Mouse (Mus musculus) intestine, embryonic 15.5 days (tissue): ENCODE results near the gene Map3k21. TPM values are rescaled to one million over a fixed set of nuclear protein-coding genes. Genes with fewer than 3 reads are reported as not detected.

Experiments used
- ATAC-seq: fragments of 200-750 bp; cut with Nextera tagmentation; 2 replicates; pipeline ENCODE4 v1.8.0; 2017; ENCODE audit warnings: moderate TSS enrichment, moderate library complexity
- H3K27ac ChIP-seq: fragments of 300-500 bp; sonication (generic); 2 replicates; pipeline ENCODE4 v1.5.1; 2015; ENCODE audit warnings: mild to moderate bottlenecking, inconsistent platforms
- H3K27me3 ChIP-seq: fragments of 300-500 bp; sonication (generic); replicated peaks from 2 replicates; pipeline ENCODE4 v1.6.1; 2015; ENCODE audit warnings: inconsistent platforms
- H3K36me3 ChIP-seq: fragments of 300-500 bp; sonication (generic); 2 replicates; pipeline ENCODE4 v1.6.1; 2015; ENCODE audit warnings: inconsistent platforms
- H3K4me1 ChIP-seq: fragments of 300-500 bp; sonication (generic); replicated peaks from 2 replicates; pipeline ENCODE4 v1.6.1; 2015; ENCODE audit warnings: inconsistent platforms
- H3K4me2 ChIP-seq: fragments of 300-500 bp; sonication (generic); replicated peaks from 2 replicates; pipeline ENCODE4 v1.6.1; 2015; ENCODE audit warnings: mild to moderate bottlenecking, inconsistent platforms
- H3K4me3 ChIP-seq: fragments of 300-500 bp; sonication (generic); replicated peaks from 2 replicates; pipeline ENCODE4 v1.5.1; 2015; ENCODE audit warnings: inconsistent platforms
- H3K9ac ChIP-seq: fragments of 300-500 bp; sonication (generic); 2 replicates; pipeline ENCODE4 v1.6.1; 2015; ENCODE audit warnings: inconsistent platforms
- H3K9me3 ChIP-seq: fragments of 300-500 bp; sonication (generic); 2 replicates; pipeline ENCODE4 v1.6.1; 2016; ENCODE audit warnings: inconsistent platforms
- WGBS: fragments of 180-500 bp; shearing (Covaris S2); methylation state at CpG from one replicate; pipeline ENCODE4 v1.1.7; 2015; 5-methylcytosine and 5-hydroxymethylcytosine counted together
- polyA plus RNA-seq: library from polyadenylated mRNA; unstranded; fragments of >200 nt; fragmentation: Nextera tagmentation; extraction: Ambion mirVana; gene quantifications from 2 replicates; pipeline ENCODE4 v1.2.1, GENCODE M21; 2015

The Map3k21 gene
- polyA plus RNA-seq, 1 experiment from 2014 or later: 4.2 TPM

GRCm38 (mm10) chr8:125986999-125987589, 76.8 kb downstream of the Map3k21 start:
- Histone ChIP-seq H3K9ac (no peak overlapping the region), H3K27ac (no peak overlapping the region), H3K27me3 (no peaks in the 10 kb centered on the region), H3K4me2 (no peak overlapping the region), H3K4me1 (no peaks in the 10 kb centered on the region), H3K36me3 (no peaks in the 10 kb centered on the region), H3K9me3 (no peaks in the 10 kb centered on the region), H3K4me3 (no peak overlapping the region)
- ATAC-seq: no peak
- WGBS: 62% methylated on average over 6 of the region's 6 CpGs

GRCm38 (mm10) chr8:125987996-125988395, 77.7 kb downstream of the Map3k21 start:
- WGBS: 53% methylated on average over 2 of the region's 2 CpGs
- no peak overlapping the region for H3K9ac ChIP-seq
- H3K9me3 ChIP-seq: no peaks in the 10 kb centered on the region
- ATAC-seq: no peak
- H3K4me3 ChIP-seq: no peak overlapping the region
- no peaks in the 10 kb centered on the region; the same call in 1 of the 2 replicates for H3K27me3 ChIP-seq
- no peaks in the 10 kb centered on the region for H3K36me3 ChIP-seq
- H3K27ac ChIP-seq: no peak overlapping the region
- H3K4me2 ChIP-seq: no peak overlapping the region
- H3K4me1 ChIP-seq: no peaks in the 10 kb centered on the region

DNA sequence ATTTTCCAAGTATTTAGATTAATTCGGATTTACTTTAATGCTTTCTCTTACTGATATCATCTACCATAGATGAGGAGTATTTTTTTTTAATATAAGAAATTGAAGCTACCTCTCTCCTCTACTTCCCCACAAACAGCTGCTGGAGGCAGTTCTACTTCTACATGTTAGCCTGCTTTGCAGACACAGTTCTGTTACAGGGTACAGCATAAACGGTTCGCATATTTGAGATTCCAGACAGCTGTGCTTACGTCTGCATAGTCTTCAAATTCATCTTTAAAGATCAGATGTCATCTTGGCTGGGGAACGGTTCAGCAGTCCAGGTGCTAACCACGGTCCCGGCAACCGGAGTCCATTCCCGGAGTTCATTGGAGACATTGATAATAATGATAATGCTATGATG, 83.4 kb downstream of the Map3k21 start:
- no peak overlapping the region for H3K9ac ChIP-seq
- 49% methylated on average over 9 of the region's 9 CpGs for WGBS
- no peak overlapping the region for H3K27ac ChIP-seq
- H3K27me3 ChIP-seq: peaks cover 5% of the 10 kb centered on the region; the same call in 1 of the 2 replicates
- H3K4me2 ChIP-seq: no peak overlapping the region
- no peak overlapping the region for H3K4me3 ChIP-seq
- H3K4me1 ChIP-seq: peaks cover 7% of the 10 kb centered on the region; the same call in 1 of the 2 replicates
- no peaks in the 10 kb centered on the region for H3K9me3 ChIP-seq
- no peaks in the 10 kb centered on the region for H3K36me3 ChIP-seq
- ATAC-seq: no peak

DNA sequence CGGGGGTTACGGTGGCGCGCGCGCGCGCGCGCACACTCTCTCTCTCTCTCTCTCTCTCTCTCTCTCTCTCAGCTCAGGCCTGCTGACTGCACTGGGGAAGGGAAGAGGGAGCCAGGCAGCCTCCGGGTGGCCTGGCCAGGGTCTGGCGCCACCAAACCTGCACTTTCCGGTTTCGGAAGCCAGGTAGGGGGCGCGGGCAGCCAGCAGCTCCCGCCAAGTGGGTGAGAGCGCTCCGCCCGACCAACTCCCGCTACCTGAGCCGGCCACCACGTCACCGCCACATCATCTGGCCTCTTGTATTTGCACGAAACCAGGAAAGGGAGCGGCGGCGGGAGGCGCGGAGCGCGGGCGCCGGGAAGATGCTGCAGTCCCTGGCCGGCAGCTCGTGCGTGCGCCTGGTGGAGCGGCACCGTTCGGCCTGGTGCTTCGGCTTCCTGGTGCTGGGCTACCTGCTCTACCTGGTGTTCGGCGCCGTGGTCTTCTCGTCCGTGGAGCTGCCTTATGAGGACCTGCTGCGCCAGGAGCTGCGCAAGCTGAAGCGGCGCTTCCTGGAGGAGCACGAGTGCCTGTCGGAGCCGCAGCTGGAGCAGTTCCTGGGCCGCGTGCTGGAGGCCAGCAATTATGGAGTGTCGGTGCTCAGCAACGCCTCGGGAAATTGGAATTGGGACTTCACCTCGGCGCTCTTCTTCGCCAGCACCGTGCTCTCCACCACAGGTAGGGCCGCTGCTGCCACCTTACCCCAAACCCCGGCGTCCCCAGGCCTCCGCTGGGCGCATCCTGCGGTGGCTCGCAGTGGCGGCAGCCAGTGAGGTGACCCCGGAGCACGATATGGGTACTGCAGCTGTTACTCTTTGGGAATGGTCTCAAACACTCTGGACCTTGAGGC, 85.1 kb downstream of the Map3k21 start, which contains the start of gene Kcnk1:
Gene Kcnk1, plus strand, starts transcription at position 70 of the 886 bp plus-strand sequence.
- Histone ChIP-seq H3K9ac (peak within 1 kb of the TSS; percentile 69), H3K27ac (peak within 1 kb of the TSS; percentile 52), H3K9me3 (no peaks in the 10 kb centered on the region), H3K4me1 (peaks cover 11% of the 10 kb centered on the region), H3K4me3 (peak within 1 kb of the TSS; percentile 61), H3K36me3 (no peaks in the 10 kb centered on the region), H3K4me2 (peak within 1 kb of the TSS; percentile 88), H3K27me3 (peaks cover 5% of the 10 kb centered on the region; the same call in 1 of the 2 replicates)
- WGBS: 1% methylated on average over 73 of the region's 73 CpGs
- peak; percentile 83 for ATAC-seq

- H3K4me2 ChIP-seq: peak overlapping the region; percentile 88
- H3K4me3 ChIP-seq: peak overlapping the region; percentile 61
- 23% methylated on average over 14 of the region's 14 CpGs for WGBS
- H3K9ac ChIP-seq: peak overlapping the region; percentile 69
- peak; percentile 42; the same call in 1 of the 2 replicates for ATAC-seq
- no peaks in the 10 kb centered on the region for H3K9me3 ChIP-seq
- peak overlapping the region; percentile 52 for H3K27ac ChIP-seq
- H3K4me1 ChIP-seq: peaks cover 11% of the 10 kb centered on the region
- H3K27me3 ChIP-seq: peaks cover 5% of the 10 kb centered on the region; the same call in 1 of the 2 replicates
- H3K36me3 ChIP-seq: no peaks in the 10 kb centered on the region
Observed at GRCm38 (mm10) chr8:125996031-125996839, 86.0 kb downstream of the Map3k21 start.

GRCm38 (mm10) chr8:125996980-125997379, 86.7 kb downstream of the Map3k21 start:
- Histone ChIP-seq H3K36me3 (no peaks in the 10 kb centered on the region), H3K27ac (0 out of 2 replicates have a peak overlapping the region, but pooled peaks have one; percentile 34), H3K27me3 (peaks cover 5% of the 10 kb centered on the region; the same call in 1 of the 2 replicates), H3K4me2 (peak overlapping the region; percentile 88), H3K9me3 (no peaks in the 10 kb centered on the region), H3K4me3 (peak overlapping the region; percentile 61), H3K9ac (0 out of 2 replicates have a peak overlapping the region, but pooled peaks have one; percentile 5), H3K4me1 (peaks cover 11% of the 10 kb centered on the region)
- WGBS: 18% methylated on average over 6 of the region's 6 CpGs
- ATAC-seq: peak; percentile 41; the same call in 1 of the 2 replicates

Other genes with a start within 250 kb of the Map3k21 start
- gene Map10, start 240.6 kb upstream of the Map3k21 start, polyA plus RNA-seq: 4.7 and 4.9 TPM in 2 replicates
- gene Ntpcr, start 180.5 kb upstream of the Map3k21 start, polyA plus RNA-seq: 27.7 and 31.2 TPM in 2 replicates
- 0.11 and 0.13 TPM in 2 replicates for gene Pcnx2, start 12.1 kb upstream of the Map3k21 start, polyA plus RNA-seq
- gene Kcnk1, start 84.7 kb downstream of the Map3k21 start, polyA plus RNA-seq: 46.6 and 47.3 TPM in 2 replicates